Mouse (Mus musculus) adrenal gland, adult 2 months (tissue): ENCODE data around the gene Ice2. TPM values are rescaled to one million over a fixed set of nuclear protein-coding genes. Genes with fewer than 3 reads are reported as not detected.

Source experiments
- DNase-seq: peaks from one replicate; pipeline ENCODE4 v3.0.0; 2021
- microRNA-seq, 2 experiments: library from miRNA; unstranded; fragments of <30 nt; microRNA quantifications; one replicate each; pipeline ENCODE4 v1.2.0; 2021
- polyA plus RNA-seq: library from polyadenylated mRNA; depleted of rRNA; stranded (reverse); fragments of >200 nt; gene quantifications from 2 replicates; pipeline ENCODE4 v1.2.3, GENCODE M21; 2012; rRNA removed
- total RNA-seq, 2 experiments: library from RNA; stranded (reverse); gene quantifications; 2 replicates each; pipeline ENCODE4 v1.2.3; 2021

Ice2 gene
- total and polyA plus RNA-seq, 3 experiments: 1.7 to 13.7 (median 13.1) TPM

GRCm38 (mm10) chr9:69458982-69459381 is 61.3 kb downstream of the Ice2 start:
- DNase-seq: peak; percentile 80

DNA sequence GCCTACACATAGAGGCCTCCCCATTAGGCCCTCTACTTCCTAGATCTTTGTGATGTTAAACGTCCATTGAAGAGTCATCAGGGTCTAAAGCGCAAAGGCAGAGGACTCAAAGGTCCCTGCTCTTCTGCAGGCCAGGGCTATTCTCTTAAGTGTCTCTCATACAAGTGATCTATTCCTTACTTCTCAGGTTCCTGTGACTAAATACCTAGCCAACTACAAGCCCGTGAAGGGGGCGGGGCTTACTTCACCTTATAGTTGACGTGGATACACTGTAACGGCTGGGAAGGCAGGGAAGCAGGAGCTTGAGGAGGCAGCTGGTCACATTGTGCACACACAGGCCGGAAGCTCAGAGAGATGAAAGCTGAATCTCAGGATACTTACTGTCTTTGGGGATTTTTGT is 62.2 kb downstream of the Ice2 start:
- no peak for DNase-seq

DNA sequence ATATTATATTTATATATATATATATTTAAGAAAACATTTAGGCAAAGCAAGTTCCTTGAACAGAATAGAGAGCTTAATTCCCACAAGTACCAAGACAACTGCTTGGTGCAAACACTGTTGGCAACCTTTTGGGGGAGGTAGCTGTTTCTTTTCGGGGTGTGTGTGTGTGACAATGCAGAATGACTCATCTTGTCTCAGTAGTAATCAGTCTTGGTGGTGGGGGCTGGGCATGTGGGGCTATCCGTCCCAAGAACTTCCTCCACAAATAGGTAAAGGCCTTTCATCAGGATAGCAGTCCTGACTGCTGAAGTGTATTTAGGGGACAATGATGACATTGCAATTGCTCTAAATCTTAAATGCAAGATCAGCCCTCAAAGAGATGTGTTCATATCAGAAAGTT is 65.3 kb downstream of the Ice2 start:
- peak; percentile 53 for DNase-seq

GRCm38 (mm10) chr9:69464109-69464756 is 66.5 kb downstream of the Ice2 start:
- DNase-seq: no peak

DNA sequence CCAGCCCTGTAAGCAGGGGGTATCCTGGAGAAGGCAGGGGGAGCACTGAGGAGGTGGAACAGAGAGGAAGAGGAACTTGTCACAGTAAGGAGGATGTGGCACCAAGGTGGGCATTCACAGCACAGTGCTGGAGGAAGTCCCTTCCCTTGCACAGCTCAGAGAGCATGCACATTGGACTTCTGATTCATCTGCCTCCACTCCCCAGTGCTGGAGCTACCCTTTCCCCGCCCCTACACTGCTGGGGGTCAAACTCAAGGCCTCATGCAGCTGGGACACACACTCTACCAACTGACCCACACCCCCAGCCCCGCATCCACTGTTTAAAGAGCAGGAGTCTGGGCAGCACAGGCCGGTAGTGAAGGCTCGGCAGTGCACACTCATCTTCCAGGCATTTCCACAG is 68.4 kb downstream of the Ice2 start:
- peak; percentile 68 for DNase-seq

DNA sequence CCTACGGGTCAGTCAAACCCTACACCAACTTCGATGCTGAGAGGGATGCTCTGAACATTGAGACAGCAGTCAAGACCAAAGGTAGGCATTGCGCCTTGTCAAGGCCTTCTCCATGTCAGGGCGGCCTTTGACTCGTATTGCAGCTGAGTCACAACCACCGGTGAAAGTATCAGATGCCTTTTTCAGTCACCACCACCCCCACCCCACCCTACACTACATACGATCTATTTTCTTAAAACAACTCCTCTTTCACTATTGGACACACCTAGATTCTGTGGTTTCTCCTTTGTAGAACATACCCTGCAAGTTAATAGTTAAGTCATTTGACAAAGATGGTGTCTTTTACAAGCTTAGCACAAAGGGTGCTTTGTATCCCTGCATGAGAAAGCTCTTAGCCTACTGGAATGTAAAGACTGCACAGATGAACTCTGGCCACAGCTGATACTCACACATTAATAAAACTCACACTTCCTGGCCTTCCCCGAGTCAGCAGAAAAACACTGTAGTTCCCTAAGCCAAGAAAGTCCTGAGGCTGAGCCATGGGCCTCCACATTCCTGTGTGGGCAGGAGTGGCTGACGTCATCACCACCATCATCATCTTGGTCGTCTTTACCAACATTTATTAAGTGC is 69.7 kb downstream of the Ice2 start:
- peak; percentile 36 for DNase-seq

GRCm38 (mm10) chr9:69468991-69469390 is 71.3 kb downstream of the Ice2 start:
- DNase-seq: peak; percentile 90

DNA sequence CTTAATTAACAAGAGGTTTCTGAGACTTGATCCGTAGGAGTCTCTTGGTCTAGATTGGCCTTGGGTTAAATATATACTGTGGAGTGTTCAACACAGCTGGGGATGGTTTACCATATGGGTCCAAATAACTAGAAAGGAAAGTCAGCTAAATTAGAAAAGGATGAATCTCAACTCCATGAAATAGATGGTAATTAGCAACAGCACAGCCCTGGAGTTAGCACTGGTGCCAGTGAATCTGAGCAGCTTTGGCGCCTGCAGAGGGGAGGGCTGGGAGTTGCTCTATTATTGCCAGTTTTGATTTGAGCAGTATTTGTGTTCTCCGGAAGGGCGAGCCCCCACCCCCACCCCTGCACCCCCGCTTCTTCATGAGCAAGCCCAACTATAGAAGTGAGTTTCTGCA is 72.7 kb downstream of the Ice2 start:
- DNase-seq: no peak

- DNase-seq: no peak
Observed at GRCm38 (mm10) chr9:69470921-69471320, 73.2 kb downstream of the Ice2 start.

GRCm38 (mm10) chr9:69472724-69473123 is 75.0 kb downstream of the Ice2 start:
- DNase-seq: peak; percentile 90

GRCm38 (mm10) chr9:69475873-69476272 is 78.2 kb downstream of the Ice2 start:
- no peak for DNase-seq

GRCm38 (mm10) chr9:69477195-69477823 is 79.6 kb downstream of the Ice2 start:
- peak; percentile 54 for DNase-seq

- DNase-seq: no peak
Observed at GRCm38 (mm10) chr9:69477824-69478222, 80.1 kb downstream of the Ice2 start.

GRCm38 (mm10) chr9:69480344-69480743 is 82.6 kb downstream of the Ice2 start:
- DNase-seq: peak; percentile 77

Small RNAs within 50 kb of the gene (microRNA-seq; reads per million reads assigned to microRNA genes)
- gene Mir3109: 1.2 to 3.1 reads per million in 2 experiments

Other genes starting within 250 kb of the Ice2 start
- 100 to 1,000 TPM; 349 to 528 TPM for gene Anxa2, start 55.7 kb downstream of the Ice2 start, total RNA-seq
- gene Anxa2, start 55.7 kb downstream of the Ice2 start, polyA plus RNA-seq: 194 and 230 TPM in 2 replicates